Mouse (Mus musculus) large intestine, adult 2 months (tissue): ENCODE data around the gene Rep15. TPM values are rescaled to one million over a fixed set of nuclear protein-coding genes. Genes with fewer than 3 reads are reported as not detected.

Source experiments
- DNase-seq: peaks from one replicate; pipeline ENCODE4 v3.0.0-alpha.2; 2012; ENCODE audit warnings: low read depth, low spot score
- WGBS: fragments of 180-500 bp; shearing (Covaris S2); methylation state at CpG from one replicate; pipeline ENCODE4 v1.1.7; 2018; 5-methylcytosine and 5-hydroxymethylcytosine counted together
- polyA plus RNA-seq: library from polyadenylated mRNA; depleted of rRNA; stranded (reverse); fragments of >200 nt; gene quantifications from 2 replicates; pipeline ENCODE4 v1.2.3, GENCODE M21; 2012; rRNA removed

The Rep15 gene
- polyA plus RNA-seq, 1 experiment, result 14.3 TPM

- 86% methylated on average over 8 of the region's 8 CpGs for WGBS
- no peak for DNase-seq
Measured at GRCm38 (mm10) chr6:147076878-147077277, 44.5 kb downstream of the Rep15 start.

- no peak for DNase-seq
- WGBS, result 94% methylated on average over 10 of the region's 10 CpGs
Measured at GRCm38 (mm10) chr6:147079919-147080318, 47.5 kb downstream of the Rep15 start.

Other genes with a start within 250 kb of the Rep15 start
- gene Arntl2, start 236.5 kb upstream of the Rep15 start, polyA plus RNA-seq, result 0.48 and 2.6 TPM in 2 replicates
- not detected in 2 replicates for gene Smco2, start 182.5 kb upstream of the Rep15 start, polyA plus RNA-seq
- 5.0 and 7.8 TPM in 2 replicates for gene Ppfibp1, start 144.1 kb upstream of the Rep15 start, polyA plus RNA-seq
- not detected in 2 replicates for gene 1700034J05Rik, start 78.2 kb upstream of the Rep15 start, polyA plus RNA-seq
- gene Mrps35, start 10.2 kb downstream of the Rep15 start, polyA plus RNA-seq, result 9.6 and 10.4 TPM in 2 replicates
- 0.07 and 0.16 TPM in 2 replicates for gene Mansc4, start 54.4 kb downstream of the Rep15 start, polyA plus RNA-seq
- gene Klhl42, start 58.8 kb downstream of the Rep15 start, polyA plus RNA-seq, result 4.6 and 8.3 TPM in 2 replicates
- 0.99 and 1.0 TPM in 2 replicates for gene Pthlh, start 231.6 kb downstream of the Rep15 start, polyA plus RNA-seq